Mouse (Mus musculus): ENCODE measurements at regions not wholly inside any gene's neighbourhood (a gene's known extent, or its start where the extent isn't known, plus 50 kb on each side); places are given as distances from the start of the nearest gene placed in this dataset.

GRCm38 (mm10) chr5:40177982-40178748 lies 422.9 kb upstream of the Hs3st1 start:
- TF ChIP-seq CTCF (IDR thresholded peaks at IDR 0.05; ENCODE audit: low read depth), result no peak
- no peak for TF ChIP-seq EP300 (IDR thresholded peaks at IDR 0.05; ENCODE audit: low read depth)

Measured in liver, postnatal 0 days (tissue).